Comparison of ENCODE assay signal across 35 mouse cellular contexts in the genomic region with DNA sequence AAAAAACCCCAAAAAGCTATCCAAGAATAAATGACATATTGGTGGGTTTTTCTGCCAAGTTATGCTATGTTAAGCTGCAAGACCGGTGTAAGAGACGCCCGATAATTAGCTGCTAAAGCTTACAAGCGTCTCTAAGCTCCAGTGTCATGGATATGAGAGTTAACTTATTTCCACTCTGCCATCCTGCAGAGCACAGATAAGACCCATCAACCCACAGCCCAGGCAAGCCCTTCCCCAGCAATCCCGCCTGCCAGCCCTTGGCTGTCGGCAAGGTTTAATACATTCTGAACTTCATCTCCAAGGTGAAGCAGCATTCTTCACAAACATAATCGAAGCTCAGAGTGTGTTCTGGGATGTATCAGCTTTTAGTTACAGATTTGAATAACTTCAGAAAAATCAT. TPM values are rescaled to one million over a fixed set of nuclear protein-coding genes. Genes with fewer than 3 reads are reported as not detected.
DNase-seq lines count a peak whose midpoint lies in the region; ATAC-seq and TF ChIP-seq lines count a peak whose summit lies in the region.
"Had no signal": no experiment of that assay in that cellular context is flagged by ENCODE, and none has a peak within 500 bp of the region (broad histone marks: within the 10 kb centered on the region; RNA-seq: fewer than 3 reads in every experiment).

No protein-coding gene starts in this region.

- no peaks in the 10 kb centered on the region for H3K4me1 ChIP-seq in MEL (ENCODE audit: control insufficient read depth in 1 of 2, insufficient read depth in 2 of 2, low read length in 2 of 2)
- no peaks in the 10 kb centered on the region for H3K4me1 ChIP-seq in cerebellum, adult 2 months (ENCODE audit: control insufficient read depth, insufficient read depth, low read length)
- H3K4me1 ChIP-seq: embryonic facial prominence, embryonic 12.5 days; hindbrain, embryonic 15.5 days; limb, embryonic 10.5 days; limb, embryonic 15.5 days had no signal

- H3K79me2 ChIP-seq in MEL (ENCODE audit: control insufficient read depth, insufficient read depth, low read length, poor library complexity): no peaks in the 10 kb centered on the region

- no peak for TF ChIP-seq CTCF in MEL (IDR thresholded peaks at IDR 0.05 in 2 of 3, conservative IDR thresholded peaks at IDR 0.05 in 1 of 3; ENCODE audit: control insufficient read depth in 1 of 3, insufficient read depth in 1 of 3, low read depth in 2 of 3, low read length in 3 of 3, poor library complexity in 1 of 3, severe bottlenecking in 1 of 3)
- no peak for TF ChIP-seq CTCF in cerebellum, adult 2 months (IDR thresholded peaks at IDR 0.05; ENCODE audit: borderline replicate concordance, insufficient read depth, low read depth, low read length)

- ATAC-seq in common myeloid progenitor, adult 5-6 weeks (replicated peaks; ENCODE audit: low read depth, poor library complexity, severe bottlenecking): peak; percentile 77
- ATAC-seq in megakaryocyte progenitor cell, adult 5-6 weeks (replicated peaks; ENCODE audit: poor library complexity): peak; percentile 92
- ATAC-seq: forebrain, embryonic 15.5 days; inflammation-experienced regulatory T-cells, adult 6 months; Patski had no signal

- no peak for TF ChIP-seq RAD21 in MEL (IDR thresholded peaks at IDR 0.05; ENCODE audit: low read depth, low read length)

- peaks cover 4% of the 10 kb centered on the region in 2 experiments; a peak in 3 of 4 replicates for H3K27me3 ChIP-seq in MEL (ENCODE audit: control insufficient read depth in 1 of 2, insufficient read depth in 2 of 2, low read length in 2 of 2)
- H3K27me3 ChIP-seq in cerebellum, adult 2 months (ENCODE audit: control insufficient read depth, insufficient read depth, low read length): no peaks in the 10 kb centered on the region
- H3K27me3 ChIP-seq: CH12.LX; embryonic facial prominence, embryonic 12.5 days; forebrain, embryonic 15.5 days; hindbrain, embryonic 15.5 days; limb, embryonic 15.5 days; neural tube, embryonic 13.5 days; Patski had no signal

- H3K36me3 ChIP-seq in MEL (ENCODE audit: control insufficient read depth in 1 of 2, insufficient read depth in 2 of 2, low read length in 2 of 2): no peaks in the 10 kb centered on the region
- H3K36me3 ChIP-seq: forebrain, embryonic 15.5 days had no signal

- no peaks in the 10 kb centered on the region for H3K9me3 ChIP-seq in MEL (replicated peaks; ENCODE audit: insufficient read depth, low read length)
- H3K9me3 ChIP-seq: embryonic facial prominence, embryonic 12.5 days; forebrain, embryonic 15.5 days; hindbrain, embryonic 10.5 days; hindbrain, embryonic 15.5 days; limb, embryonic 10.5 days; limb, embryonic 15.5 days; neural tube, embryonic 13.5 days had no signal

- TF ChIP-seq POLR2A in MEL (IDR thresholded peaks at IDR 0.05; ENCODE audit: control insufficient read depth in 1 of 2, insufficient read depth in 1 of 2, low read depth in 1 of 2, low read length in 2 of 2, poor library complexity in 1 of 2): no peak
- TF ChIP-seq POLR2A in cerebellum, adult 2 months (IDR thresholded peaks at IDR 0.05; ENCODE audit: borderline replicate concordance, insufficient read depth, low read length): no peak

- no peak overlapping the region for H3K9ac ChIP-seq in MEL (ENCODE audit: control insufficient read depth, low read depth, low read length, poor library complexity, severe bottlenecking)
- H3K9ac ChIP-seq: embryonic facial prominence, embryonic 12.5 days; forebrain, embryonic 15.5 days; hindbrain, embryonic 15.5 days; limb, embryonic 15.5 days; neural tube, embryonic 13.5 days had no signal

- no peak overlapping the region for H3K4me3 ChIP-seq in MEL (ENCODE audit: control insufficient read depth in 1 of 2, insufficient read depth in 1 of 2, low read depth in 2 of 2, low read length in 2 of 2)
- no peak overlapping the region for H3K4me3 ChIP-seq in cerebellum, adult 2 months (replicated peaks; ENCODE audit: insufficient read depth, low read depth, low read length)
- H3K4me3 ChIP-seq: embryonic facial prominence, embryonic 12.5 days; forebrain, embryonic 15.5 days; hindbrain, embryonic 10.5 days; hindbrain, embryonic 15.5 days; limb, embryonic 10.5 days; limb, embryonic 15.5 days; neural tube, embryonic 13.5 days had no signal

- 0 out of 4 replicates have a peak, but pooled peaks of 1 of the 2 experiments have one; percentile 15 for TF ChIP-seq EP300 in MEL (IDR thresholded peaks at IDR 0.05; ENCODE audit: low read depth in 1 of 2, low read length in 2 of 2)

- WGBS in cerebellum, adult 2 months: 80% methylated on average over 7 of the region's 7 CpGs

- no peak overlapping the region for H3K27ac ChIP-seq in MEL (ENCODE audit: control insufficient read depth, low read depth, low read length)
- H3K27ac ChIP-seq in cerebellum, adult 2 months (ENCODE audit: insufficient read depth, low read length): no peak overlapping the region
- H3K27ac ChIP-seq: embryonic facial prominence, embryonic 12.5 days; forebrain, embryonic 15.5 days; hindbrain, embryonic 10.5 days; hindbrain, embryonic 15.5 days; limb, embryonic 10.5 days; limb, embryonic 15.5 days; neural tube, embryonic 13.5 days had no signal

- DNase-seq in heart, adult 11 months: peak; percentile 27
- no peak for DNase-seq in heart, adult 18-20 months
- DNase-seq in MEL (ENCODE audit: low read depth, low spot score): peak; percentile 46
- no peak for DNase-seq in lung, postnatal 4 days
- no peak for DNase-seq in adrenal gland, adult 18-20 months (ENCODE audit: low spot score in 2 of 2)
- no peak for DNase-seq in cerebellum, adult 2 months
- DNase-seq: adrenal gland, postnatal 14 days; cerebellum, adult 9-10 months; cerebellum, postnatal 36 days; embryo, embryonic 11 days; gastrocnemius, postnatal 36 days; heart, postnatal 14 days; kidney, adult 11 months; kidney, postnatal 14 days; layer of hippocampus, adult 9-11 months; lung, adult 2 months; lung, postnatal 10 days; right cerebral cortex, postnatal 25 days; thymus, postnatal 36 days had no signal

TF ChIP-seq in MEL, 35 proteins besides CTCF, POLR2A, EP300 and RAD21:
- TF ChIP-seq ZKSCAN1 (IDR thresholded peaks at IDR 0.05; ENCODE audit: low read depth, low read length) (no peak), GATA1 (IDR thresholded peaks at IDR 0.05; ENCODE audit: low read depth, low read length) (peak; percentile 16; the same call in 1 of the 2 replicates), TAL1 (IDR thresholded peaks at IDR 0.05; ENCODE audit: low read length) (peak; percentile 60)

RNA-seq across cellular contexts. Expression of a gene that starts 49.2 kb away (rescaled TPM):
- total RNA-seq in heart, adult 18-20 months (2021): not detected
- not detected in 2 replicates for total RNA-seq in MEL (2012; rRNA removed)
- not detected for polyA plus RNA-seq in MEL (2012; ENCODE audit: insufficient read depth in 1 of 2, insufficient read length in 2 of 2, low read depth in 1 of 2, low replicate concordance in 2 of 2, missing spikeins in 1 of 2)
- total RNA-seq in common myeloid progenitor, adult 5-6 weeks (2017): not detected in 2 replicates
- not detected in 2 replicates for total RNA-seq in megakaryocyte progenitor cell, adult 5-6 weeks (2015)
- not detected in 2 replicates for total RNA-seq in megakaryocyte progenitor cell, adult 5-6 weeks (2017)
- 1 to 10 TPM; 2.6 to 3.3 TPM for total RNA-seq in adrenal gland, adult 18-20 months (2021)
- polyA plus RNA-seq in cerebellum, adult 2 months (2012; rRNA removed): 0.11 and 0.21 TPM in 2 replicates
- total RNA-seq: CH12.LX; ES-E14; gastrocnemius, adult 18-20 months; gastrocnemius, postnatal 36 days; heart, postnatal 14 days had no signal
- polyA plus RNA-seq: C2C12; heart, embryonic 14.5 days; hindbrain, embryonic 10.5 days; inflammation-experienced regulatory T-cells, adult 6 months; limb, embryonic 10.5 days; limb, embryonic 15.5 days; lung, adult 2 months had no signal

Comparison
In these comparisons a context has a peak if more than half of its experiments do, and no peak if none do; other contexts are left out.
1. DNase-seq: peak in heart, adult 11 months (single experiment) and MEL (single experiment); none in heart, adult 18-20 months (0 of 2), lung, postnatal 4 days (0 of 2), adrenal gland, adult 18-20 months (0 of 2) and cerebellum, adult 2 months (0 of 2).